Mouse (Mus musculus): ENCODE results near the gene Nt5m. TPM values are rescaled to one million over a fixed set of nuclear protein-coding genes. Genes with fewer than 3 reads are reported as not detected.
A peak's percentile ranks its signal among the peaks of the same experiment; 100 is the strongest.

The Nt5m gene
- polyA plus RNA-seq, 1 experiment from 2014 or later: 35.0 TPM

- Histone ChIP-seq H3K4me2 (no peak overlapping the region), H3K27me3 (no peaks in the 10 kb centered on the region), H3K27ac (no peak overlapping the region), H3K4me3 (no peak overlapping the region), H3K4me1 (replicated peaks) (0 out of 2 replicates have a peak, but pooled peaks cover 4% of the 10 kb centered on the region), H3K36me3 (no peaks in the 10 kb centered on the region), H3K9me3 (replicated peaks) (no peaks in the 10 kb centered on the region), H3K9ac (no peak overlapping the region)
- no peak for ATAC-seq (replicated peaks; ENCODE audit: insufficient number of reproducible peaks, insufficient read depth, low FRiP score, low read depth)
- 55% methylated on average over 3 of the region's 3 CpGs for WGBS
These were observed 69.2 kb downstream of the Nt5m start for GRCm38 (mm10) chr11:59908446-59908845.

GRCm38 (mm10) chr11:59910586-59910985 lies 71.3 kb downstream of the Nt5m start:
- H3K36me3 ChIP-seq: no peaks in the 10 kb centered on the region
- H3K27ac ChIP-seq: no peak overlapping the region
- no peak overlapping the region for H3K9ac ChIP-seq
- no peak overlapping the region for H3K4me2 ChIP-seq
- ATAC-seq (replicated peaks; ENCODE audit: insufficient number of reproducible peaks, insufficient read depth, low FRiP score, low read depth): no peak
- H3K9me3 ChIP-seq (replicated peaks): no peaks in the 10 kb centered on the region
- H3K27me3 ChIP-seq: no peaks in the 10 kb centered on the region
- H3K4me1 ChIP-seq (replicated peaks): 0 out of 2 replicates have a peak, but pooled peaks cover 2% of the 10 kb centered on the region
- no peak overlapping the region for H3K4me3 ChIP-seq

- no peaks in the 10 kb centered on the region for H3K36me3 ChIP-seq
- H3K27ac ChIP-seq: no peak overlapping the region
- no peaks in the 10 kb centered on the region for H3K27me3 ChIP-seq
- H3K9me3 ChIP-seq (replicated peaks): no peaks in the 10 kb centered on the region
- no peak overlapping the region for H3K4me3 ChIP-seq
- no peak overlapping the region for H3K9ac ChIP-seq
- 0 out of 2 replicates have a peak, but pooled peaks cover 2% of the 10 kb centered on the region for H3K4me1 ChIP-seq (replicated peaks)
- 75% methylated on average over 1 of the region's 1 CpGs for WGBS
- no peak overlapping the region for H3K4me2 ChIP-seq
- no peak for ATAC-seq (replicated peaks; ENCODE audit: insufficient number of reproducible peaks, insufficient read depth, low FRiP score, low read depth)
These were observed 72.3 kb downstream of the Nt5m start for GRCm38 (mm10) chr11:59911523-59911922.

GRCm38 (mm10) chr11:59913702-59914101 lies 74.5 kb downstream of the Nt5m start:
- Histone ChIP-seq H3K36me3 (no peaks in the 10 kb centered on the region), H3K4me2 (no peak overlapping the region), H3K9me3 (replicated peaks) (no peaks in the 10 kb centered on the region), H3K27me3 (no peaks in the 10 kb centered on the region), H3K27ac (no peak overlapping the region), H3K9ac (no peak overlapping the region), H3K4me3 (no peak overlapping the region), H3K4me1 (replicated peaks) (peaks cover 14% of the 10 kb centered on the region; the same call in 1 of the 2 replicates)
- no peak for ATAC-seq (replicated peaks; ENCODE audit: insufficient number of reproducible peaks, insufficient read depth, low FRiP score, low read depth)
- 55% methylated on average over 4 of the region's 4 CpGs for WGBS

- Histone ChIP-seq H3K36me3 (no peaks in the 10 kb centered on the region), H3K27me3 (no peaks in the 10 kb centered on the region), H3K27ac (peak overlapping the region; percentile 6; the same call in 1 of the 2 replicates), H3K9me3 (replicated peaks) (no peaks in the 10 kb centered on the region), H3K4me2 (no peak overlapping the region), H3K9ac (no peak overlapping the region), H3K4me3 (no peak overlapping the region), H3K4me1 (replicated peaks) (peaks cover 24% of the 10 kb centered on the region; the same call in 1 of the 2 replicates)
- ATAC-seq (replicated peaks; ENCODE audit: insufficient number of reproducible peaks, insufficient read depth, low FRiP score, low read depth): peak; percentile 64; the same call in 1 of the 2 replicates
- WGBS: 4% methylated on average over 4 of the region's 4 CpGs
These were observed 78.8 kb downstream of the Nt5m start for GRCm38 (mm10) chr11:59918014-59918413.

- Histone ChIP-seq H3K27ac (no peak overlapping the region), H3K4me2 (no peak overlapping the region), H3K9ac (no peak overlapping the region), H3K4me3 (no peak overlapping the region), H3K9me3 (replicated peaks) (no peaks in the 10 kb centered on the region), H3K27me3 (no peaks in the 10 kb centered on the region), H3K4me1 (replicated peaks) (peaks cover 24% of the 10 kb centered on the region; the same call in 1 of the 2 replicates), H3K36me3 (no peaks in the 10 kb centered on the region)
- ATAC-seq (replicated peaks; ENCODE audit: insufficient number of reproducible peaks, insufficient read depth, low FRiP score, low read depth): no peak
- 38% methylated on average over 3 of the region's 3 CpGs for WGBS
These were observed 80.2 kb downstream of the Nt5m start for GRCm38 (mm10) chr11:59919401-59919800.

DNA sequence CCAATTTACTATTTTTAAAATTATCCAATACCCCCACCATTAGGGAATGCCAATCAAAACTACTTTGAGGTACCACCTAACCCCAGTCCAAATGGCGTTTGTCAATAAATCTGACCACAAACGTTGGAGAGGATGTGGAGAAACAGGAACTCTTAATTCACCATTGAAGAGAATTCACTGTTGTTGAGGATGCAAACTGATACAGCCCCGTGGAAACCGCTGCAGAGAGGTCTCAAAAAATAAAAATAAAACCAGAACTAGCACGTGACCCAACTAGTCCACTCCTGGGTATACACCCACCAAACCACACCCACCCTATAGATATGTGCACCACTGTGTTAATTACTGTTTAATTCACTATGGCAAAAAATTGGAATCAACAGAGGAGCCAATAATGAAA lies 81.1 kb downstream of the Nt5m start:
- peaks cover 24% of the 10 kb centered on the region; the same call in 1 of the 2 replicates for H3K4me1 ChIP-seq (replicated peaks)
- H3K4me3 ChIP-seq: no peak overlapping the region
- WGBS: 58% methylated on average over 5 of the region's 5 CpGs
- ATAC-seq (replicated peaks; ENCODE audit: insufficient number of reproducible peaks, insufficient read depth, low FRiP score, low read depth): no peak
- H3K36me3 ChIP-seq: no peaks in the 10 kb centered on the region
- no peak overlapping the region for H3K9ac ChIP-seq
- H3K27ac ChIP-seq: no peak overlapping the region
- no peaks in the 10 kb centered on the region for H3K9me3 ChIP-seq (replicated peaks)
- H3K27me3 ChIP-seq: no peaks in the 10 kb centered on the region
- H3K4me2 ChIP-seq: no peak overlapping the region

- 28% methylated on average over 7 of the region's 7 CpGs for WGBS
- Histone ChIP-seq H3K36me3 (no peaks in the 10 kb centered on the region), H3K4me1 (replicated peaks) (peaks cover 22% of the 10 kb centered on the region; the same call in 1 of the 2 replicates), H3K4me3 (no peak overlapping the region), H3K27me3 (no peaks in the 10 kb centered on the region), H3K9ac (no peak overlapping the region), H3K9me3 (replicated peaks) (no peaks in the 10 kb centered on the region), H3K27ac (no peak overlapping the region), H3K4me2 (peak overlapping the region; percentile 3; the same call in 1 of the 2 replicates)
- no peak for ATAC-seq (replicated peaks; ENCODE audit: insufficient number of reproducible peaks, insufficient read depth, low FRiP score, low read depth)
These were observed 82.0 kb downstream of the Nt5m start for GRCm38 (mm10) chr11:59921265-59921664.

GRCm38 (mm10) chr11:59930031-59930430 lies 90.8 kb downstream of the Nt5m start:
- no peak for ATAC-seq (replicated peaks; ENCODE audit: insufficient number of reproducible peaks, insufficient read depth, low FRiP score, low read depth)
- Histone ChIP-seq H3K27me3 (no peaks in the 10 kb centered on the region; the same call in 1 of the 2 replicates), H3K36me3 (no peaks in the 10 kb centered on the region), H3K9ac (no peak overlapping the region), H3K27ac (no peak overlapping the region), H3K9me3 (replicated peaks) (no peaks in the 10 kb centered on the region), H3K4me3 (no peak overlapping the region), H3K4me2 (no peak overlapping the region), H3K4me1 (replicated peaks) (peaks cover 12% of the 10 kb centered on the region)
- WGBS: 56% methylated on average over 4 of the region's 4 CpGs

Other genes with a start within 250 kb of the Nt5m start
- not detected in 2 replicates for gene Olfr223, start 246.2 kb upstream of the Nt5m start, polyA plus RNA-seq (2015; fragmentation: Nextera tagmentation; extraction: Ambion mirVana)
- 51.1 and 67.3 TPM in 2 replicates for gene Mprip, start 178.1 kb upstream of the Nt5m start, polyA plus RNA-seq (2015; fragmentation: Nextera tagmentation; extraction: Ambion mirVana)
- gene Pld6, start 51.8 kb upstream of the Nt5m start, polyA plus RNA-seq (2015; fragmentation: Nextera tagmentation; extraction: Ambion mirVana): 3.4 and 4.9 TPM in 2 replicates
- 32.6 and 36.9 TPM in 2 replicates for gene Flcn, start 29.4 kb upstream of the Nt5m start, polyA plus RNA-seq (2015; fragmentation: Nextera tagmentation; extraction: Ambion mirVana)
- gene Cops3, start 391 bp downstream of the Nt5m start, polyA plus RNA-seq (2015; fragmentation: Nextera tagmentation; extraction: Ambion mirVana): 135 and 160 TPM in 2 replicates
- gene Med9, start 108.8 kb downstream of the Nt5m start, polyA plus RNA-seq (2015; fragmentation: Nextera tagmentation; extraction: Ambion mirVana): 40.0 and 43.0 TPM in 2 replicates
- gene Rasd1, start 125.5 kb downstream of the Nt5m start, polyA plus RNA-seq (2015; fragmentation: Nextera tagmentation; extraction: Ambion mirVana): 7.2 and 7.7 TPM in 2 replicates
- gene Pemt, start 207.0 kb downstream of the Nt5m start, polyA plus RNA-seq (2015; fragmentation: Nextera tagmentation; extraction: Ambion mirVana): 7.3 and 9.0 TPM in 2 replicates

Measured in heart, embryonic 15.5 days (tissue).